ENCODE assay signal across 7 mouse cellular contexts in genomic region chr10:21295397-21295758, GRCm38 (mm10). TPM values are rescaled to one million over a fixed set of nuclear protein-coding genes. Genes with fewer than 3 reads are reported as not detected.
DNase-seq lines count a peak whose midpoint lies in the region; ATAC-seq and TF ChIP-seq lines count a peak whose summit lies in the region.

No protein-coding gene starts in this region.

- peak overlapping the region; percentile 66 for H3K4me2 ChIP-seq in lung, embryonic 15.5 days
- peak overlapping the region; percentile 50 for H3K4me2 ChIP-seq in forebrain, embryonic 14.5 days (ENCODE audit: low read length)
- peak overlapping the region; percentile 39 for H3K4me2 ChIP-seq in limb, embryonic 14.5 days (replicated peaks; ENCODE audit: low read depth, low read length, severe bottlenecking)
- H3K4me2 ChIP-seq in stomach, embryonic 14.5 days (replicated peaks; ENCODE audit: low read depth, low read length): peak overlapping the region; percentile 71

- 41% methylated on average over 4 of the region's 4 CpGs for WGBS in lung, embryonic 15.5 days
- 42% methylated on average over 4 of the region's 4 CpGs for WGBS in forebrain, embryonic 14.5 days
- 40% methylated on average over 4 of the region's 4 CpGs for WGBS in limb, embryonic 14.5 days
- WGBS in stomach, embryonic 14.5 days: 36% methylated on average over 4 of the region's 4 CpGs

- no peak for DNase-seq in lung, adult 18-20 months
- no peak for DNase-seq in forebrain, embryonic 14.5 days (ENCODE audit: low spot score)
- no peak for DNase-seq in limb, embryonic 14.5 days (ENCODE audit: low spot score)
- DNase-seq in gastrocnemius, postnatal 4 days (ENCODE audit: low spot score in 2 of 2): no peak

- peak overlapping the region; percentile 18; the same call in 1 of the 2 replicates for H3K9ac ChIP-seq in lung, embryonic 15.5 days
- peak overlapping the region; percentile 46; the same call in 1 of the 2 replicates for H3K9ac ChIP-seq in forebrain, embryonic 14.5 days (ENCODE audit: low read length)
- H3K9ac ChIP-seq in limb, embryonic 14.5 days (ENCODE audit: low read depth, low read length, severe bottlenecking): peak overlapping the region; percentile 87; the same call in 1 of the 2 replicates
- peak overlapping the region; percentile 87; the same call in 1 of the 2 replicates for H3K9ac ChIP-seq in stomach, embryonic 14.5 days (replicated peaks; ENCODE audit: low read depth, low read length)

- H3K9me3 ChIP-seq in lung, embryonic 15.5 days: no peaks in the 10 kb centered on the region
- no peaks in the 10 kb centered on the region for H3K9me3 ChIP-seq in forebrain, embryonic 14.5 days (replicated peaks; ENCODE audit: control insufficient read depth, low read length)
- no peaks in the 10 kb centered on the region for H3K9me3 ChIP-seq in limb, embryonic 14.5 days (ENCODE audit: control insufficient read depth, low read length)
- no peaks in the 10 kb centered on the region for H3K9me3 ChIP-seq in stomach, embryonic 14.5 days (ENCODE audit: control insufficient read depth, low read depth, low read length)

- peaks cover 14% of the 10 kb centered on the region for H3K4me1 ChIP-seq in lung, embryonic 15.5 days
- peaks cover 10% of the 10 kb centered on the region for H3K4me1 ChIP-seq in forebrain, embryonic 14.5 days (ENCODE audit: control insufficient read depth, insufficient read depth, low read length)
- H3K4me1 ChIP-seq in limb, embryonic 14.5 days (ENCODE audit: control insufficient read depth, insufficient read depth, low read length): peaks cover 11% of the 10 kb centered on the region
- peaks cover 9% of the 10 kb centered on the region for H3K4me1 ChIP-seq in stomach, embryonic 14.5 days (ENCODE audit: control insufficient read depth, insufficient read depth, low read length)

- ATAC-seq in lung, embryonic 15.5 days (ENCODE audit: borderline replicate concordance, extremely low read depth, low FRiP score, low TSS enrichment): no peak
- ATAC-seq in forebrain, embryonic 14.5 days: peak; percentile 45
- ATAC-seq in limb, embryonic 14.5 days (ENCODE audit: low FRiP score, low read depth): no peak
- no peak for ATAC-seq in stomach, embryonic 14.5 days (ENCODE audit: insufficient number of reproducible peaks, insufficient read depth, low FRiP score, low read depth)
- no peak for ATAC-seq in granulocyte monocyte progenitor cell, adult 5-6 weeks (replicated peaks; ENCODE audit: poor library complexity, severe bottlenecking)

- no peak overlapping the region for H3K27ac ChIP-seq in lung, embryonic 15.5 days
- H3K27ac ChIP-seq in forebrain, embryonic 14.5 days (ENCODE audit: low read depth, low read length): no peak overlapping the region
- H3K27ac ChIP-seq in limb, embryonic 14.5 days (replicated peaks; ENCODE audit: low read depth, low read length): no peak overlapping the region
- no peak overlapping the region for H3K27ac ChIP-seq in stomach, embryonic 14.5 days (ENCODE audit: low read length)

- no peaks in the 10 kb centered on the region for H3K27me3 ChIP-seq in lung, embryonic 15.5 days
- no peaks in the 10 kb centered on the region for H3K27me3 ChIP-seq in forebrain, embryonic 14.5 days (replicated peaks; ENCODE audit: control insufficient read depth, insufficient read depth, low read length)
- H3K27me3 ChIP-seq in limb, embryonic 14.5 days (ENCODE audit: control insufficient read depth, insufficient read depth, low read length): no peaks in the 10 kb centered on the region
- H3K27me3 ChIP-seq in stomach, embryonic 14.5 days (ENCODE audit: control insufficient read depth, insufficient read depth, low read length): no peaks in the 10 kb centered on the region

- peak overlapping the region; percentile 91 for H3K4me3 ChIP-seq in lung, embryonic 15.5 days
- H3K4me3 ChIP-seq in forebrain, embryonic 14.5 days (ENCODE audit: low read depth, low read length): peak overlapping the region; percentile 81
- H3K4me3 ChIP-seq in limb, embryonic 14.5 days (replicated peaks; ENCODE audit: low read length): peak overlapping the region; percentile 93
- H3K4me3 ChIP-seq in stomach, embryonic 14.5 days (ENCODE audit: low read depth, low read length): peak overlapping the region; percentile 92

- H3K36me3 ChIP-seq in lung, embryonic 15.5 days: peaks cover 8% of the 10 kb centered on the region; the same call in 1 of the 2 replicates
- H3K36me3 ChIP-seq in forebrain, embryonic 14.5 days (ENCODE audit: control insufficient read depth, insufficient read depth, low read length): peaks cover 12% of the 10 kb centered on the region; the same call in 1 of the 2 replicates
- peaks cover 9% of the 10 kb centered on the region for H3K36me3 ChIP-seq in limb, embryonic 14.5 days (ENCODE audit: control insufficient read depth, insufficient read depth, low read length)
- H3K36me3 ChIP-seq in stomach, embryonic 14.5 days (ENCODE audit: control insufficient read depth, insufficient read depth, low read length): peaks cover under 1% of the 10 kb centered on the region; the same call in 1 of the 2 replicates

- TF ChIP-seq POLR2A in limb, embryonic 14.5 days (IDR thresholded peaks at IDR 0.05; ENCODE audit: borderline replicate concordance, extremely low read depth, insufficient read depth, insufficient read length): no peak

RNA-seq across cellular contexts. Expression of gene Hbs1l, which starts 0.4 kb away (rescaled TPM):
- 78.3 and 79.4 TPM in 2 replicates for polyA plus RNA-seq in lung, embryonic 15.5 days (2015; fragmentation: Nextera tagmentation; extraction: Ambion mirVana)
- polyA plus RNA-seq in forebrain, embryonic 14.5 days (2014; fragmentation: Nextera tagmentation; extraction: Ambion mirVana): 95.0 and 111 TPM in 2 replicates
- polyA plus RNA-seq in limb, embryonic 14.5 days (2012; rRNA removed): 44.1 and 46.0 TPM in 2 replicates
- polyA plus RNA-seq in limb, embryonic 14.5 days (2014; fragmentation: Nextera tagmentation; extraction: Ambion mirVana): 85.4 and 99.9 TPM in 2 replicates
- 93.4 and 97.8 TPM in 2 replicates for polyA plus RNA-seq in stomach, embryonic 14.5 days (2014; fragmentation: Nextera tagmentation; extraction: Ambion mirVana)
- total RNA-seq in granulocyte monocyte progenitor cell, adult 5-6 weeks (2014; fragmentation: Nextera tagmentation): 53.8 and 73.3 TPM in 2 replicates
- total RNA-seq in granulocyte monocyte progenitor cell, adult 5-6 weeks (2017): 81.5 and 87.9 TPM in 2 replicates
- 10 to 100 TPM; 58.9 to 61.1 TPM for total RNA-seq in gastrocnemius, postnatal 4 days (2021)

Comparison
In these comparisons a context has a peak if more than half of its experiments do, and no peak if none do; other contexts are left out.
1. H3K9ac ChIP-seq: peak in every context shown above with its lines; median percentile 87 in limb, embryonic 14.5 days; 87 in stomach, embryonic 14.5 days; 46 in forebrain, embryonic 14.5 days; 18 in lung, embryonic 15.5 days.